Mouse (Mus musculus): Measurements from ENCODE around the gene Ptprj.

Gene Ptprj

GRCm38 (mm10) chr2:90568091-90568490, 12.4 kb downstream of the Ptprj start:
- no peaks in the 10 kb centered on the region for H3K27me3 ChIP-seq (ENCODE audit: insufficient read depth, low read length)
- no peaks in the 10 kb centered on the region for H3K9me3 ChIP-seq (ENCODE audit: low read length)
- TF ChIP-seq CTCF (conservative IDR thresholded peaks at IDR 0.05; ENCODE audit: low read length) (no peak), POU5F1 (IDR thresholded peaks at IDR 0.05; ENCODE audit: borderline replicate concordance, low read length) (no peak), NANOG (IDR thresholded peaks at IDR 0.05; ENCODE audit: borderline replicate concordance, low read length) (no peak)
- no peak overlapping the region for H3K4me3 ChIP-seq (replicated peaks; ENCODE audit: low read length)
- peaks cover 52% of the 10 kb centered on the region for H3K4me1 ChIP-seq (replicated peaks; ENCODE audit: low read depth, low read length)
- no peaks in the 10 kb centered on the region for H3K36me3 ChIP-seq (ENCODE audit: insufficient read depth, low read length)

GRCm38 (mm10) chr2:90566773-90567528, 13.5 kb downstream of the Ptprj start:
- no peaks in the 10 kb centered on the region for H3K36me3 ChIP-seq (ENCODE audit: insufficient read depth, low read length)
- peaks cover 56% of the 10 kb centered on the region for H3K4me1 ChIP-seq (replicated peaks; ENCODE audit: low read depth, low read length)
- H3K9me3 ChIP-seq (ENCODE audit: low read length) = no peaks in the 10 kb centered on the region

GRCm38 (mm10) chr2:90566046-90566445, 14.4 kb downstream of the Ptprj start:
- no peaks in the 10 kb centered on the region for H3K36me3 ChIP-seq (ENCODE audit: insufficient read depth, low read length)
- no peak for TF ChIP-seq NANOG (IDR thresholded peaks at IDR 0.05; ENCODE audit: borderline replicate concordance, low read length)
- TF ChIP-seq POU5F1 (IDR thresholded peaks at IDR 0.05; ENCODE audit: borderline replicate concordance, low read length) = no peak
- TF ChIP-seq CTCF (conservative IDR thresholded peaks at IDR 0.05; ENCODE audit: low read length) = no peak
- no peaks in the 10 kb centered on the region for H3K27me3 ChIP-seq (ENCODE audit: insufficient read depth, low read length)
- H3K4me3 ChIP-seq (replicated peaks; ENCODE audit: low read length) = no peak overlapping the region
- H3K9me3 ChIP-seq (ENCODE audit: low read length) = no peaks in the 10 kb centered on the region
- H3K4me1 ChIP-seq (replicated peaks; ENCODE audit: low read depth, low read length) = peaks cover 64% of the 10 kb centered on the region

More at GRCm38 (mm10) chr2:90566773-90567528, 13.5 kb downstream of the Ptprj start:
- H3K4me3 ChIP-seq (replicated peaks; ENCODE audit: low read length) = no peak overlapping the region
- H3K27me3 ChIP-seq (ENCODE audit: insufficient read depth, low read length) = no peaks in the 10 kb centered on the region
- TF ChIP-seq POU5F1 (IDR thresholded peaks at IDR 0.05; ENCODE audit: borderline replicate concordance, low read length) (no peak), NANOG (IDR thresholded peaks at IDR 0.05; ENCODE audit: borderline replicate concordance, low read length) (no peak), CTCF (conservative IDR thresholded peaks at IDR 0.05; ENCODE audit: low read length) (no peak)

DNA sequence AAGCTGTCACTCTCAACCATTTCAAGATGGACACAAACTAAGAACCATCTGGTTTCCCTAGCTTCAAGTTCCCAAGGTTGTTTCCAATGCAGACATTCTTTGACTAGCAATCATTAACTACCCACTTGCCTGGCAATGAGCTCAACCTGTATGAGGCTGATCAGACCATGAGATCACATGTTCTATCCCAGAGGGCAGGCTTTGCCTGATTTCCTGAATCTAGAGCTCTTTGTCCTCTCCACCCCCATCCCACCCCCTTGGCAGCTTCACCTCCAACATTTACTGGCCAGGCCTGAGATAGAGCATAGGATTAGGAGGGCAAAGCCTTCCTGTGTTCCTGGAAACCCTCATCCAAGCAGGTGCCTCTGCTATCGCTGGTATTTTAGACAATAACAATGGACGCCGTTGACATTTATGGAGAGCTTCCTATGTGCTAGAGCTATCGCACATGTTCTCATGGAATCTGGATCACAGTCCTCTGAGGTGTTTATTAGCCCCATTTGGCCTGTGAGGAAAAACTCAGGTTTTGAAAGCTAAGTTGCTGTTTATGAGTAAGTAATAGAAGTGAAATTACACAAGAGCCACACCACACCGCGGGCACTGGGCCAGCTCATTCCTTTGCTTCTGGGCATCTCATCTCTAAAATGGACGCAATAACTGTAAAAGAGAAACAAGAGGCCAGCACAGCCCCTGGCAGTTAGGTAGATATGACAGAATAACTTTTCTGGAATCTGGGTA, 15.1 kb downstream of the Ptprj start:
- Histone ChIP-seq H3K4me1 (replicated peaks; ENCODE audit: low read depth, low read length) (peaks cover 71% of the 10 kb centered on the region), H3K9me3 (ENCODE audit: low read length) (no peaks in the 10 kb centered on the region), H3K4me3 (replicated peaks; ENCODE audit: low read length) (no peak overlapping the region), H3K27me3 (ENCODE audit: insufficient read depth, low read length) (no peaks in the 10 kb centered on the region), H3K36me3 (ENCODE audit: insufficient read depth, low read length) (no peaks in the 10 kb centered on the region)
- TF ChIP-seq NANOG (IDR thresholded peaks at IDR 0.05; ENCODE audit: borderline replicate concordance, low read length) (no peak), POU5F1 (IDR thresholded peaks at IDR 0.05; ENCODE audit: borderline replicate concordance, low read length) (no peak), CTCF (conservative IDR thresholded peaks at IDR 0.05; ENCODE audit: low read length) (no peak)

DNA sequence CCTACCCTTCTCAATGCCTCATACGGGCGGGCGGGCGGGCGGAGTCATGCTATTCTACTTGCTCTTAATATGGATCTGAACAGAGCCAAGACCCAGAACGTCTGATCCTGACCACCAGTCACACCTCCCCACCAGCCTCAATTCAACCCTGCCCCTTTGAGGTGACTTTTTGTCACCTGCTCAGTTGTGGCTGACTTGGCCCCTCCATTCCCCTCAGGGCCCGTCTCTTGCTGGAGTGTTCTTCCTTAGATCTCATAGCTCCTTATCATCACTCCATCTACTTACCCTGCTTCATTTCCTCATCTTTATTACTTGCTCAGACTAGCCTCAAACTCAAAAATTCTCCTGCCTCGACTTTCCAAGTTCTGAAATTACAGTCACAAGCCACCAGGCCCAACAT, 15.9 kb downstream of the Ptprj start:
- TF ChIP-seq CTCF (conservative IDR thresholded peaks at IDR 0.05; ENCODE audit: low read length) = no peak
- TF ChIP-seq NANOG (IDR thresholded peaks at IDR 0.05; ENCODE audit: borderline replicate concordance, low read length) = no peak
- TF ChIP-seq POU5F1 (IDR thresholded peaks at IDR 0.05; ENCODE audit: borderline replicate concordance, low read length) = no peak
- H3K4me3 ChIP-seq (replicated peaks; ENCODE audit: low read length) = no peak overlapping the region
- H3K4me1 ChIP-seq (replicated peaks; ENCODE audit: low read depth, low read length) = peaks cover 77% of the 10 kb centered on the region
- no peaks in the 10 kb centered on the region for H3K27me3 ChIP-seq (ENCODE audit: insufficient read depth, low read length)
- no peaks in the 10 kb centered on the region for H3K9me3 ChIP-seq (ENCODE audit: low read length)
- H3K36me3 ChIP-seq (ENCODE audit: insufficient read depth, low read length) = no peaks in the 10 kb centered on the region

DNA sequence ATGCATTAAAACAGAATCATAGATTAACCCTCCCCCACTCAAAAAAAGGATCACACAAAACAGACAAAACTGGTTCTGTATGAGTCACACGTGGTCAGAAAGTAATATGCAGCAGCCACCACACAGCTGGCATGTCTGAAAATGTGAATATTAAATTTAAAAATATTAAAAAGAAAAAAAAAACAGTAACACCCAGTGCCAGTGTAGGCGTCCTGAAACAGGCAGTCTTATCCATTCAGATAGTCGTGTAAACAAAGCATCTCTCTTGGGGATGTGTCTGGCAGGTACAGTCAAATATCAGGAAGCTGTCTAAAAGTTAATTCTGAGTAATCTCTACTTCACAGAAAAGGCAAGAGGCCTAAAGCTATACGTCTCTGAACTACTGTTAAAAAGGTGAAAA, 17.3 kb downstream of the Ptprj start:
- peaks cover 90% of the 10 kb centered on the region for H3K4me1 ChIP-seq (replicated peaks; ENCODE audit: low read depth, low read length)
- TF ChIP-seq POU5F1 (IDR thresholded peaks at IDR 0.05; ENCODE audit: borderline replicate concordance, low read length) (no peak), NANOG (IDR thresholded peaks at IDR 0.05; ENCODE audit: borderline replicate concordance, low read length) (no peak), CTCF (conservative IDR thresholded peaks at IDR 0.05; ENCODE audit: low read length) (no peak)
- H3K27me3 ChIP-seq (ENCODE audit: insufficient read depth, low read length) = no peaks in the 10 kb centered on the region
- H3K9me3 ChIP-seq (ENCODE audit: low read length) = no peaks in the 10 kb centered on the region
- H3K4me3 ChIP-seq (replicated peaks; ENCODE audit: low read length) = no peak overlapping the region
- H3K36me3 ChIP-seq (ENCODE audit: insufficient read depth, low read length) = no peaks in the 10 kb centered on the region

DNA sequence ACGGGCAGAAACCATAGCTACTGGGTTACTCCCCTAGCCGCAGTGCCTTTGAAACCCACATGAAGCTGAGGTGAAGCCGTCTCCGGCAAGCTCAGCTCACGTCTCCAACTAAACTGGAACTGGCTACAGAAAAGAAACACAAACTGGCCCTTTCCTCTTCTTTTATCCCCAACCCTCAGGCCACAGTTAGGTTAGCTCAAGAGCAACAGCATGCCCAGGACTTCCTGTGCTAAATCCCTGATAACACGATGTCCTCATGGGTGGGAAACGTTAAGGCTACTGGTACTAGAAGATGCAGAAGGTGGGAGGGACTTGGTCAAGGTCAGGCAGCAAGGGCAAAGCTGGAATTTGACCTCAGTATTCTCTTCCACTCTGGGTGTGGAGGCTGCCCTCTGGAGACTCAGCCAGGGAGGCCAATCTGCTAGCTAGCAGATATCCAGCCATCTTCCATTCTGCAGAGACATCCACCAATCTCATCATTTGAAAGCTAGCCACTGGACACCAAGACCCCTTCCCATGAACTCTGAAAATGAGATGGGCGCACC, 18.2 kb downstream of the Ptprj start:
- H3K4me1 ChIP-seq (replicated peaks; ENCODE audit: low read depth, low read length) = peaks cover 96% of the 10 kb centered on the region

DNA sequence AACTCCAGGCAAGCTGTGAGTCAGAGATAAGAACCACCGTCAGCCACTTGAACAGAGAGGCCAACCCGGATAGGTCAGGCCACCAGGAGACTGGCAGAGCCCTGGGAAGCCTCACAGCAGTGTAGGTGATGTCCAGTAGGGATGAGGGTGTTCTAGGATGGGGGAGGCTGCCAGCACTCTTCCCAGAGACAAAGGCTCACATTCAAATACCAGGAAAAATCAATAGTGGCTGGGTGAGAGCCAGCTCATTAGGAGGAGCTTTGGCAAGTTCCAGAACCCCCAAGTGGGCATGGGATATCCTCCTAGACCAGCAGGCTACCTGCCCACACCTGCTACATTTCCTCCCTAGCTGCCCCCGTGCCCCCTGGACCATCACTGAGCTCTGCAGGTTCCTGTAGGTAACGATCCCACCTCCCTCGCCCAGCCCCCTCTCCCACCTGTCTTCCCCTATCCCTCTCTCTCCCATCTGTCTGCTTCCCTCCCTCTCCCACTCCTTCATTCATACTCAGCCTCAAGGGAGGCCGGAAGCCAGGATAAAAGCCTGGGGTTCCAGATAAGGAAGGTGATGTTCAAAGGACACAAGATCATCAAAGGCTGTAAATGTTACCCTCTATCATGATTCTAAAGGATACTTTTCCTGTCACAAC, 20.1 kb downstream of the Ptprj start:
- no peak for TF ChIP-seq POU5F1 (IDR thresholded peaks at IDR 0.05; ENCODE audit: borderline replicate concordance, low read length)
- TF ChIP-seq NANOG (IDR thresholded peaks at IDR 0.05; ENCODE audit: borderline replicate concordance, low read length) = no peak
- no peak for TF ChIP-seq CTCF (conservative IDR thresholded peaks at IDR 0.05; ENCODE audit: low read length)
- H3K9me3 ChIP-seq (ENCODE audit: low read length) = no peaks in the 10 kb centered on the region
- no peaks in the 10 kb centered on the region for H3K27me3 ChIP-seq (ENCODE audit: insufficient read depth, low read length)
- no peaks in the 10 kb centered on the region for H3K36me3 ChIP-seq (ENCODE audit: insufficient read depth, low read length)
- peak overlapping the region; percentile 35 for H3K4me3 ChIP-seq (replicated peaks; ENCODE audit: low read length)
- peaks cover 98% of the 10 kb centered on the region for H3K4me1 ChIP-seq (replicated peaks; ENCODE audit: low read depth, low read length)

More for the DNA sequence above, 18.2 kb downstream of the Ptprj start:
- TF ChIP-seq POU5F1 (IDR thresholded peaks at IDR 0.05; ENCODE audit: borderline replicate concordance, low read length) (no peak), CTCF (conservative IDR thresholded peaks at IDR 0.05; ENCODE audit: low read length) (no peak), NANOG (IDR thresholded peaks at IDR 0.05; ENCODE audit: borderline replicate concordance, low read length) (no peak)
- Histone ChIP-seq H3K36me3 (ENCODE audit: insufficient read depth, low read length) (no peaks in the 10 kb centered on the region), H3K9me3 (ENCODE audit: low read length) (no peaks in the 10 kb centered on the region), H3K27me3 (ENCODE audit: insufficient read depth, low read length) (no peaks in the 10 kb centered on the region), H3K4me3 (replicated peaks; ENCODE audit: low read length) (peak overlapping the region; percentile 62)
